8 mouse cellular contexts compared by ENCODE assay signal in the genomic region with DNA sequence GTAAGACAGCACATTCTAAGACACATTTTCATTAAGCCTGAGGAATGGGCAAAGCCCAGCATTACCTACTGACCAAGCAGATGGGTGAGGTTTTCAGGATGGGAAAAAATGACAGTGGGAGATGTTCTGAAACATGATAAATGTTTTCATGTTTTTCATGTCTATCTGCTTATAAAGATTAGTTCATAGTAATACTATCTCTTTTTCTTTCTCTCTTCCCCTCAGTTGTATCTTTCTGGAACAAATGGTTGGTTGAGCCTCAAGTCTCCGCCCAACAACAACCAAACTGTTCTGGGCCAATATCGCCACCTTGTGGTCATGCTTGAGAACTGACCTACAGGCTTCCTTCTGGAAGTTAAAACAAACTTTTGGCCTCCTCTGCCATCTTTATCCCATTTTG. TPM values are rescaled to one million over a fixed set of nuclear protein-coding genes. Genes with fewer than 3 reads are reported as not detected.
DNase-seq lines count a peak whose midpoint lies in the region; ATAC-seq lines count a peak whose summit lies in the region.

No protein-coding gene starts in this region.

- peak; percentile 54 for DNase-seq in adrenal gland, postnatal 14 days
- no peak for DNase-seq in adrenal gland, adult 2 months
- peak; percentile 19 for DNase-seq in midbrain, embryonic 14.5 days
- DNase-seq in embryonic facial prominence, embryonic 11.5 days (ENCODE audit: low spot score): peak; percentile 54
- peak; percentile 36 to 37 for DNase-seq in lung, adult 18-20 months
- DNase-seq in spleen, postnatal 4 days (ENCODE audit: low spot score in 2 of 2): peak; percentile 81 to 92
- DNase-seq in cerebellum, postnatal 25 days: no peak

- H3K9me3 ChIP-seq in midbrain, embryonic 14.5 days (ENCODE audit: control insufficient read depth, low read length): no peaks in the 10 kb centered on the region
- no peaks in the 10 kb centered on the region for H3K9me3 ChIP-seq in midbrain, embryonic 15.5 days
- H3K9me3 ChIP-seq in embryonic facial prominence, embryonic 11.5 days (replicated peaks; ENCODE audit: control insufficient read depth, low read length): no peaks in the 10 kb centered on the region

- H3K4me2 ChIP-seq in midbrain, embryonic 14.5 days (ENCODE audit: low read length): no peak overlapping the region
- no peak overlapping the region for H3K4me2 ChIP-seq in midbrain, embryonic 15.5 days
- no peak overlapping the region for H3K4me2 ChIP-seq in embryonic facial prominence, embryonic 11.5 days (ENCODE audit: low read depth, low read length)

- ATAC-seq in midbrain, embryonic 14.5 days (ENCODE audit: low FRiP score, low TSS enrichment): no peak
- ATAC-seq in midbrain, embryonic 15.5 days (replicated peaks): no peak
- no peak for ATAC-seq in embryonic facial prominence, embryonic 11.5 days (replicated peaks; ENCODE audit: insufficient number of reproducible peaks, low FRiP score, low TSS enrichment, low read depth)

- H3K27me3 ChIP-seq in midbrain, embryonic 14.5 days (ENCODE audit: control insufficient read depth, insufficient read depth, low read length): no peaks in the 10 kb centered on the region
- no peaks in the 10 kb centered on the region for H3K27me3 ChIP-seq in midbrain, embryonic 15.5 days (replicated peaks)
- H3K27me3 ChIP-seq in embryonic facial prominence, embryonic 11.5 days (ENCODE audit: control insufficient read depth, insufficient read depth, low read length): no peaks in the 10 kb centered on the region

- H3K4me3 ChIP-seq in midbrain, embryonic 14.5 days (replicated peaks; ENCODE audit: low read depth, low read length): no peak overlapping the region
- H3K4me3 ChIP-seq in midbrain, embryonic 15.5 days: no peak overlapping the region
- no peak overlapping the region for H3K4me3 ChIP-seq in embryonic facial prominence, embryonic 11.5 days (ENCODE audit: low read depth, low read length)

- no peaks in the 10 kb centered on the region for H3K36me3 ChIP-seq in midbrain, embryonic 14.5 days (ENCODE audit: control insufficient read depth, insufficient read depth, low read length)
- H3K36me3 ChIP-seq in midbrain, embryonic 15.5 days (replicated peaks): no peaks in the 10 kb centered on the region
- H3K36me3 ChIP-seq in embryonic facial prominence, embryonic 11.5 days (replicated peaks; ENCODE audit: control insufficient read depth, insufficient read depth, low read depth, low read length): no peaks in the 10 kb centered on the region

- no peak overlapping the region for H3K9ac ChIP-seq in midbrain, embryonic 14.5 days (replicated peaks; ENCODE audit: low read length)
- H3K9ac ChIP-seq in midbrain, embryonic 15.5 days: no peak overlapping the region
- H3K9ac ChIP-seq in embryonic facial prominence, embryonic 11.5 days (replicated peaks; ENCODE audit: low read length): no peak overlapping the region

- H3K27ac ChIP-seq in midbrain, embryonic 14.5 days (replicated peaks; ENCODE audit: low read depth, low read length): no peak overlapping the region
- no peak overlapping the region for H3K27ac ChIP-seq in midbrain, embryonic 15.5 days
- H3K27ac ChIP-seq in embryonic facial prominence, embryonic 11.5 days (replicated peaks; ENCODE audit: low read depth, low read length): no peak overlapping the region

- H3K4me1 ChIP-seq in midbrain, embryonic 14.5 days (ENCODE audit: control insufficient read depth, insufficient read depth, low read length): no peaks in the 10 kb centered on the region
- no peaks in the 10 kb centered on the region for H3K4me1 ChIP-seq in midbrain, embryonic 15.5 days
- no peaks in the 10 kb centered on the region for H3K4me1 ChIP-seq in embryonic facial prominence, embryonic 11.5 days (ENCODE audit: control insufficient read depth, insufficient read depth, low read length)

- WGBS in midbrain, embryonic 14.5 days: 37% methylated on average over 2 of the region's 2 CpGs
- WGBS in midbrain, embryonic 15.5 days: 32% methylated on average over 2 of the region's 2 CpGs
- WGBS in embryonic facial prominence, embryonic 11.5 days: 30% methylated on average over 2 of the region's 2 CpGs

RNA-seq across cellular contexts. Expression of a gene that starts 57.8 kb away (rescaled TPM):
- 6.3 and 23.4 TPM in 2 replicates for total RNA-seq in adrenal gland, postnatal 14 days (2021)
- total RNA-seq in adrenal gland, adult 2 months (2021): 1 to 10 TPM; 2.0 to 3.0 TPM
- 11.0 and 11.5 TPM in 2 replicates for polyA plus RNA-seq in adrenal gland, adult 2 months (2012; rRNA removed)
- polyA plus RNA-seq in midbrain, embryonic 14.5 days (2014; fragmentation: Nextera tagmentation; extraction: Ambion mirVana): 2.0 and 2.6 TPM in 2 replicates
- polyA plus RNA-seq in midbrain, embryonic 15.5 days (2015; fragmentation: Nextera tagmentation; extraction: Ambion mirVana): 1.6 and 1.9 TPM in 2 replicates
- 2.5 and 3.4 TPM in 2 replicates for polyA plus RNA-seq in embryonic facial prominence, embryonic 11.5 days (2014; fragmentation: Nextera tagmentation; extraction: Ambion mirVana)

Comparison
In these comparisons a context has a peak if more than half of its experiments do, and no peak if none do; other contexts are left out.
1. DNase-seq: peak in adrenal gland, postnatal 14 days (single experiment), midbrain, embryonic 14.5 days (single experiment), embryonic facial prominence, embryonic 11.5 days (single experiment), lung, adult 18-20 months (2 of 2) and spleen, postnatal 4 days (2 of 2); none in adrenal gland, adult 2 months (single experiment) and cerebellum, postnatal 25 days (0 of 2).